Mouse (Mus musculus): Measurements from ENCODE around the gene Ankrd13b. TPM values are rescaled to one million over a fixed set of nuclear protein-coding genes. Genes with fewer than 3 reads are reported as not detected.

Gene Ankrd13b
- total RNA-seq, 2 experiments from 2014 or later, result 9.5 to 10.8 TPM

DNA sequence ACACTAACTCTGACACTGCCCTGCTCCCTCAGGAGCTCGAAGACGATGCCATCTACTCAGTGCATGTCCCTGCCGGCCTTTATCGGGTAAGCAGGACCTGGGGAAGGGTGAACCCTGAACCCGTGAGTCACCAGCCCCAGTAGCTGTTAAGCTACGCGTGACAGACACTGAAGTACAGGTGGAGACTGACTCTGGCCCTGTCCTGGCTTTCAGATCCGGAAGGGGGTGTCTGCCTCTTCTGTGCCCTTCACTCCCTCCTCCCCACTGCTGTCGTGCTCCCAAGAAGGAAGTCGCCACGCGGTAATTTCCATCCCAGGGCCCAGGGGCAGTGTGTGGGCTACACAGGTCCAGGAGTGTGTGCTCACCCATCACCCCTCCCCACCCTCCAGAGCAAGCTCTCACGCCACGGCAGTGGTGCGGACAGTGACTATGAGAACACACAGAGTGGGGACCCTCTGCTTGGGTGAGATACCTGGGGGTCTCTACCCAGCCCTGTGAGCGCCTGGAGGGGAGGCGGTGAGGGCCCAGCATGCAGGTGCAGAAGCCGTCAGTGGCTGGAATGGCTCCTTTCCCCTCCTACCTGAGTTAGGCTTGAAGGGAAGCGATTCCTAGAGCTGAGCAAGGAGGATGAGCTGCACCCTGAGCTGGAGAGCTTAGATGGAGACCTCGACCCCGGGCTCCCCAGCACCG, 16.0 kb upstream of the Ankrd13b start:
- TF ChIP-seq CTCF (IDR thresholded peaks at IDR 0.05), result no peak
- intact Hi-C loops (cut with DNase I), result loop anchor here (5.0 to 10.0 kb wide), 2 partner anchors 127 to 401 kb away; no protein-coding TSS in a partner anchor
- DNase-seq, result no peak
- Histone ChIP-seq H3K27ac (no peak overlapping the region), H3K4me3 (no peak overlapping the region)

DNA sequence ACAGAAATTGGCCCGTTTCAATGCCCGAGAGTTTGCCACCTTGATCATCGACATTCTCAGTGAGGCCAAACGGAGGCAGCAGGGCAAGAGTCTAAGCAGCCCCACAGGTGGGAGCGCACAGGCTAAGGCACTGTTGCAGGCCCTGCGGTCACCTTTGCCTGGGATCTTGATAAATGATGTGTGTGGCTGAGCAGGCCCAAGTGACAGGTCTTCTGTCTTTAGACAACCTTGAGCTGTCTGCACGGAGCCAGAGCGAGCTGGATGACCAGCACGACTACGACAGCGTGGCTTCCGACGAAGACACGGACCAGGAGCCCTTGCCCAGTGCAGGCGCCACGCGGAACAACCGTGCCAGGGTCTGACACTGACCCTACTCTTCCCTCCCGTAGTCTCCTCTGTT, 14.9 kb upstream of the Ankrd13b start:
- intact Hi-C loops (cut with DNase I), result loop anchor here (5.0 to 10.0 kb wide), 2 partner anchors 37 to 400 kb away; no protein-coding TSS in a partner anchor
- Histone ChIP-seq H3K4me3 (peak overlapping the region; percentile 43; the same call in 1 of the 2 replicates), H3K27ac (no peak overlapping the region; the same call in 1 of the 2 replicates)
- no peak for DNase-seq
- no peak for TF ChIP-seq CTCF (IDR thresholded peaks at IDR 0.05)

DNA sequence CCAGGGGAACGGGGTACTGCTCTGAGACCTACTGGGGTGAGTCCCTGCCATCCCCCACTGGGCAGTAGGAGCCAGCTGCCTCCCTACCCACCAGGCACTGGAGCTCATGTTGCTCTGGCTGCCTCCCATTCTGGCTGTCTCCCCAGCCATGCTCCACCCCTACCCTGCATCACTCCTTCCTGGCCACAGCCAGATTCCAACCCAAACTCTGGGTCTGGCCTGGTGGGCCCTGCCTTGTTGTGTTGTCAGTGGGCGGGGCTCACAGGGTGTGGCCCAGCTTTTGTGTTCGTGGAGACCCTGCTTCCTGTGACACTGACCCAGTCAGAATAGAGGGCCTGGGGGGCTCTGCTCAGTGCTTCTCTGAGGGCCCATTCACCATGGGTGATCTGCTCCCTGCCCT, 14.0 kb upstream of the Ankrd13b start:
- peak; percentile 77 for DNase-seq
- intact Hi-C loops (cut with DNase I), result loop anchor here (5.0 to 10.0 kb wide), 2 partner anchors 36 to 399 kb away; no protein-coding TSS in a partner anchor

DNA sequence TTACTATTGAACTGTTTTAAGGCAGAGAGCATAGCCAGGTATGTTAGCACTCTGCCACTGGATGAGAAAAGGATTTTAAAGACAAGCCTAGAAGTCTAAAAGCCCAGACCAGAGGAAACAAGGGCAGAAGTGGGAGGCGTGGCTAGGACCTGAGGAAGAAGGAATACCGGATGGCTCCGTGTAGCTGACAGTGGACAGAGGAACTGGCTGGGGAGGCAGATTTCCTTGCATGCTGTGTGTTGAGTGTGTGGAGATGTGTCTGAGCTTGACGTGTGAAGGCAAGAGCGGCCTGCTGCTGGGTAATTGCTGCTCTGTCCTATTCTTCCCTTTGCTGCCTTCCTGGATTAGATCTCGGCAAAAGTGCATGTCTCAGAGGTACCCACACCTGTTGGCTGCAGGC, 13.0 kb upstream of the Ankrd13b start:
- DNase-seq, result no peak
- H3K27ac ChIP-seq, result peak overlapping the region; percentile 70
- intact Hi-C loops (cut with DNase I), result loop anchor here (5.0 to 10.0 kb wide), 2 partner anchors 35 to 398 kb away; no protein-coding TSS in a partner anchor
- H3K4me3 ChIP-seq, result no peak overlapping the region
- TF ChIP-seq CTCF (IDR thresholded peaks at IDR 0.05), result no peak

More for the DNA sequence above, 14.0 kb upstream of the Ankrd13b start:
- Histone ChIP-seq H3K4me3 (peak overlapping the region; percentile 43), H3K27ac (peak overlapping the region; percentile 70)
- no peak for TF ChIP-seq CTCF (IDR thresholded peaks at IDR 0.05)

DNA sequence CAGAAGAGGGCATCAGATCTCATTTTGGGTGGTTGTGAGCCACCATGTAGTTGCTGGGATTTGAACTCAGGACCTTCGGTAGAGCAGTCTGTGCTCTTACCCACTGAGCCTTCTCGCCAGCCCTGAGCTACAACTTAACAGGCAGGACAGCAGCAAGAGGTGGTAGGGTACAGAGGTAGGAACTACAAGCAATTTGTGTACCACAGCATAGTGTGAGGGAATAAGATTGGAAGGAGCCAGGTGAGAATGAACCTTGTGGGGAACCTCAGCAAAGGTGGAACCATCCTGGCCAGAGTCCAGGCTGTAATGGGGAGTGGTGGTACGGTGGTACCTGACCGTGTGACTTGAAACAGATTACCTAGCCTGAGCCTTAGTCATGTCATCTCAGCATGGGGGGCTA, 12.5 kb upstream of the Ankrd13b start:
- no peak for DNase-seq
- intact Hi-C loops (cut with DNase I), result loop anchor here (5.0 to 10.0 kb wide), 2 partner anchors 35 to 397 kb away; no protein-coding TSS in a partner anchor
- TF ChIP-seq CTCF (IDR thresholded peaks at IDR 0.05), result no peak
- Histone ChIP-seq H3K4me3 (no peak overlapping the region), H3K27ac (no peak overlapping the region)

DNA sequence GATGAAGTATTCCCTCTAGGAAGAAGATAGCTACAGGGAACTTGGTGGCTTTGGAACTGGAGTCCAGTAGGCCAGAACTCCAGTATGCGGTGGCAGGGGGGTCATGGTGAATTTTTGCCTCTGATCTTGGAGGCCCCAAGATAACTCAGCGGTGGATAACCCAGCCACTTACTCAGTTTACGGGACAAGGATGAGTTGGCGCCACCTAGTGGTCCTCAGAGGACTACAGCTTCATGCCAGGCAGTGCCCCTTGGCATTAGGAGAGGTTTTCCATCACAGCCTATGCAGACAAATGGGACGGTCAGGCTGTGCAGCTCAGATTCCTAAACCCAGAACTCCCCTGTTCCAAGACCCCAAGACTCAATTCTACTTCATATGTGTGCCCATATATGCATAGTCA, 11.9 kb upstream of the Ankrd13b start:
- DNase-seq, result peak; percentile 88
- Histone ChIP-seq H3K27ac (peak overlapping the region; percentile 46; the same call in 1 of the 2 replicates), H3K4me3 (no peak overlapping the region)
- intact Hi-C loops (cut with DNase I), result loop anchor here (5.0 to 10.0 kb wide), 2 partner anchors 34 to 397 kb away; no protein-coding TSS in a partner anchor
- peak; percentile 95; the same call in 1 of the 2 replicates for TF ChIP-seq CTCF (IDR thresholded peaks at IDR 0.05)

DNA sequence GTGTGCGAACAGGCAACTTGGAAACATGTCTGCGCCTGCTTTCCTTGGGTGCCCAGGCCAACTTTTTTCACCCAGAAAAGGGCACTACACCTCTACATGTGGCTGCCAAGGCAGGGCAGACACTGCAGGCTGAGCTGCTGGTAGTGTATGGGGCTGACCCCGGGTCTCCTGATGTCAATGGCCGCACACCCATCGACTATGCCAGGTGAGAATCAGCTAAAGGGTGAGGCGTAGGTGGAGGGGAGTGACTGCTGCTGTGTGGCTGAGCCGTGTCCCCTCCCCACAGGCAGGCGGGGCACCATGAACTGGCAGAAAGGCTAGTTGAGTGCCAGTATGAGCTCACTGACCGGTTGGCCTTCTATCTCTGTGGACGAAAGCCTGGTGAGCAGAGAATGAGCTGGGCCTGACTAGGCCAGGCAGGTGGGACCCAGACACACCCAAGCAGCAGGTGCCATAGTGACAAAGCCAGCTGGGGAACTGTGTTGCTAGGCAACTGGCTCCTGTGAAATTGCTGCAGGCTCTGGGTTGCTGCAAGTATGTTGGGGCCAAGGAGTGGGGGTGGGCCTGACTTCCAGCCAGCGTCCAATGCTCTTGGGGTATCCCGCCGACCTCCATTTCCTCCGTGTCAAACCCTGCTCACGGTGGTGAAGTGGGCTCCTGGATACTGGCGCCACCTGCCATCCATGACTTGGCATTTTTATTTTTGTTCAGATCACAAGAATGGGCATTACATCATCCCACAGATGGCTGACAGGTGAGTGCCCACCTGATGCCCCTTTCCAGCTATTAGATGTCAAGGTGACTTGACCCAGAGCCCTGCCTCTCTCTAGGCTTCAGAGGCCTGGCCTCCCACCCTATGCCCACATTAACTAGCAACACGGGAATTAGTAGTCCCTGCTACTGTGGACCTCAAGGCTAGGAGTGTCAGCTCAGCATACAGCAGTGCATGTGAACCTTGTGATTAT, 11.2 kb upstream of the Ankrd13b start:
- no peak for TF ChIP-seq CTCF (IDR thresholded peaks at IDR 0.05)
- no peak for DNase-seq
- Histone ChIP-seq H3K27ac (peak overlapping the region; percentile 46; the same call in 1 of the 2 replicates), H3K4me3 (no peak overlapping the region)
- intact Hi-C loops (cut with DNase I), result loop anchor here (5.0 to 10.0 kb wide), 2 partner anchors 33 to 396 kb away; no protein-coding TSS in a partner anchor

DNA sequence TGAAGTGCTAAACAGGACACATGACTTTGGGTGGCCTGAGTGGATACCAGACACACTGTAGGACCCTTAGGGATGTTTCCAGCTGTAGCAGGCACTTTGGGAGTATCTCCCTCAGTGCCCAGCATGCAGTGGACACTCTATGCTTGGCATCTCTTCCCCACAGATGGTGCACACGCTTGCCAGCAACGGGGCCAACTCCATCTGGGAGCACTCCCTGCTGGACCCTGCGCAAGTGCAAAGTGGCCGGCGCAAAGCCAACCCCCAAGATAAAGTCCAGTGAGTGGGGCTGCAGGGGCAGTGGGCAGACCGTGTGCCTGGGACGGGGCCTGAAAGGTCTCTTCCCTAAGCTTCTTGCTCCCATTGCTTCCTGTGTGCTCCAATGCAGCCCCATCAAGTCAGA, 9.9 kb upstream of the Ankrd13b start:
- Histone ChIP-seq H3K27ac (peak overlapping the region; percentile 43; the same call in 1 of the 2 replicates), H3K4me3 (no peak overlapping the region)
- intact Hi-C loops (cut with DNase I), result no loop called here
- TF ChIP-seq CTCF (IDR thresholded peaks at IDR 0.05), result no peak
- peak; percentile 53 for DNase-seq

DNA sequence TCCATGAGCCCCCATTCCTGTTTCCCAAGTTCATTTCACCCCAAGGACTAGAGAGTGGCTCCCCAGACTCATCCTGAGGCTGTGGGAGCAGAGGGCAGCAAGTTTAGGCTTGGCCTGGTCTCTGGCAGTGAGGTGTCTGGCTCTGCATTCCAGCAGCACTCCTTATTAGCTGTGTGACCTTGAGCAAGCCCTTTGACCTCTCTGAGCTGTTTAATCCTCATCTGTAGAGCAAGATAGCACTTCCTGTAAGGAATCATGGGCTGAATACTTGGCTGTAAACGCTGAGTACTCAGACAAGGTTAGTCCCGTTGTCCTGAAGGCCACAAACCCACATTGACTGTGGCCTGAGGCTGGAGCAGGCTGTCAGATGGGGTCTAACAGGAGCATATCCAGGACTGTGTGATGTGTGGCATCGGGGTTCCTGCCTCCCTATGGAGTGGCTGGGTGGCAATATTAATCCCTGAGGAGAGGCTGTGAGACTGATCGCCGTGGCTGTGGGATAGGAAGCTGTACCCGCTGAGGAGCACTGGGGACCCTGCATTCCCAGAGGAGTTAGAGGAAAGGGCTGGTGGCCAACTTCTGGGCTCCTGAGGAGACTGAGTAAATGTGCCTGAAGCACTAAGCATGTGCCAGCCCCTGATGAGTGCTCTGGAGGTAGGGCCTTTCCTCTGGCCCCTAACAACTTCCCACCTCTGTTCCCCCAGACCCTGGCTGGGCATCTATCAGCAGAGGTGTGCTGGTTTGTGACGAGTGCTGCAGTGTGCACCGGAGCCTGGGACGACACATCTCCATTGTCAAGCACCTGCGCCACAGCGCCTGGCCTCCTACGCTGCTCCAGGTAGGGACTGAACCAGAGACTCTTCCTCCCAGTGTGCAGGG, 9.0 kb upstream of the Ankrd13b start:
- TF ChIP-seq CTCF (IDR thresholded peaks at IDR 0.05), result no peak
- DNase-seq, result no peak
- peak overlapping the region; percentile 50 for H3K4me3 ChIP-seq
- H3K27ac ChIP-seq, result peak overlapping the region; percentile 90
- intact Hi-C loops (cut with DNase I), result no loop called here

DNA sequence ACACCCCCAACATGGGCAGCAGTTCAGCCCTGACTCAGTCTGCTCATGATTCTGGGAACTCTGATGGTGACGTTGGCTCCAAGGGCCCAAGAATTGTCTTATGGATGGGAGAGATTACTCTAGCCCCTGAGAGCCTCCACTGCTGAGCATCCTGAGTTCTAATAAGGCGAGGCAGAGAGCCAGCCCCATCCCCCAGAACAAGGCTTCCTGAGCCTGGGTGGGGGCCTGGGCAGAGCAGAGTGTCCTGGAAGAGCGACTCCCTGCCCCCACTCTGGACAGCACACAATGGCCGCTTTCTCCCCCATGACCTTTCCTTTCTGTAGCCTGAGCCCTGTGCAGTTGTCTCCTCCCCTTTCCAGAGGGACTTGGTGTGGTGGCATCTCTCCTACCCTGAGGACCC, 8.4 kb upstream of the Ankrd13b start:
- intact Hi-C loops (cut with DNase I), result no loop called here
- no peak for DNase-seq
- H3K4me3 ChIP-seq, result peak overlapping the region; percentile 50
- H3K27ac ChIP-seq, result peak overlapping the region; percentile 90
- no peak for TF ChIP-seq CTCF (IDR thresholded peaks at IDR 0.05)

DNA sequence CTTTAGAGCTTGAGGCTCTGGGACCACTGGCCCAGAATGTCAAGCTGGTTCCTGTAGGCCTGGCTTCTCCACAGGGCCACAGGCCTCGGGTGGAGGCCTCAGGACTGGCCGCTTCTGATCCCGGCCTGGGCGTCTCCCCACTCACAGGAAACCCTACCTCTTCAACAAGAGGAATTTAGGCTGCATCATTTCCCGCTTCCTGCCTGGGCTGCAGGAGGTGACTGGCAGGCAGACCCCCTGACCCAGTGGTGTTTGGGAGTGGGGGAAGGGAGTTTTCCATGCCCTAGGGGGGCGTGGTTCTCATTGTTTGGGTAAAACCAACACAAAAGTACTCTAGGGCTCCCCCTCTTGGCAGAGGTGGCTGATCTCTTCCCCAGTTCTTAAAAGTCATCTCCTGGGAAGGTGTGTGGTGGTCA, 7.9 kb upstream of the Ankrd13b start:
- intact Hi-C loops (cut with DNase I), result no loop called here
- H3K27ac ChIP-seq, result peak overlapping the region; percentile 90

More for the DNA sequence above, 7.9 kb upstream of the Ankrd13b start:
- DNase-seq, result peak; percentile 58
- H3K4me3 ChIP-seq, result peak overlapping the region; percentile 50
- TF ChIP-seq CTCF (IDR thresholded peaks at IDR 0.05), result peak; percentile 59
